Mouse (Mus musculus): Measurements from ENCODE around the gene Jup. TPM values are rescaled to one million over a fixed set of nuclear protein-coding genes. Genes with fewer than 3 reads are reported as not detected.

The Jup gene
- polyA plus RNA-seq, 1 experiment from 2014 or later: 24.3 TPM

DNA sequence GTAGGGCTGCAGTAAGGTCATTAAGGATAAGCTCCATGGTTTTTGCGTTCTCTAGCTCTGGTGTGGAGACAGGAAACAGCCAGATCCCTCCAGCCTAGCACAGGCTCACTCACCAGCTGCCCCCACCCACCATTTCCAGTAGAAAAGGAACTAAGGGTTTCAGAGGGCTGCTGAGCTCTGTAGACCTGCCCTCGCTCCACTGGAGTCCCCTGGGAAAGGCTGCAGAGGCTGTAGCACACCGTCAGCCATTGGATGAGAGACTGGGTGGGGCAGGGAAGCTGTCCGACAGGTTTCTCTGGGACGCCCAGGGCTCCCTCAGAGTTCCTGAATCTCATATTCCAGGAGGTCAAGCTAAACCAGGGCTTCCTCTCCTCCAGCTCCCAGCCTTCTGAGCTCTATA, 11.0 kb downstream of the Jup start:
- Histone ChIP-seq H3K4me2 (no peak overlapping the region), H3K4me1 (peaks cover 47% of the 10 kb centered on the region), H3K4me3 (no peak overlapping the region), H3K27me3 (replicated peaks) (no peaks in the 10 kb centered on the region), H3K27ac (no peak overlapping the region), H3K36me3 (peaks cover 33% of the 10 kb centered on the region), H3K9me3 (replicated peaks) (no peaks in the 10 kb centered on the region), H3K9ac (no peak overlapping the region)
- 43% methylated on average over 5 of the region's 5 CpGs for WGBS (ENCODE audit: insufficient replicate concordance)
- no peak for ATAC-seq

DNA sequence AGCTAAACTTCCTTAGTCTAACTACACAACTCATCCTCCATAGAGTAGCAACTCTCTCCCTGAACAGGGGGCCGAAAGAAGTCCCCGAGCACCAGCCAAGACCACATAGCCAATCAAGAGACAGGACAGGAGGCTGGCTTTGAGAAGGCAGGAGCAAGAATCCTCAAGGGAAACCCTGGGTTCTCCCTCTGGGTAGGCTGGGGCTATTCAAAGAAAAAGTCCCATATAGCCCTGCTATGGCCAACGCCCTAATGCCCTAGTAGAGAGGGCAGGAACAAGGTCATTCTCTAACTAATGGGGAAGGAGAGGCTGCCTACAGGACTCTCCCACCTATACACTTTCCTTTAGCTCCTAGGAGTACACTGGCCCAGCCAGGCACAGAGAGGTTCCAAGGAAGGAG, 12.5 kb downstream of the Jup start:
- Histone ChIP-seq H3K36me3 (peaks cover 45% of the 10 kb centered on the region), H3K27ac (no peak overlapping the region), H3K27me3 (replicated peaks) (no peaks in the 10 kb centered on the region), H3K4me1 (peaks cover 33% of the 10 kb centered on the region), H3K9ac (no peak overlapping the region), H3K4me3 (no peak overlapping the region), H3K4me2 (no peak overlapping the region), H3K9me3 (replicated peaks) (no peaks in the 10 kb centered on the region)
- ATAC-seq: no peak
- 66% methylated on average over 3 of the region's 3 CpGs for WGBS (ENCODE audit: insufficient replicate concordance)

DNA sequence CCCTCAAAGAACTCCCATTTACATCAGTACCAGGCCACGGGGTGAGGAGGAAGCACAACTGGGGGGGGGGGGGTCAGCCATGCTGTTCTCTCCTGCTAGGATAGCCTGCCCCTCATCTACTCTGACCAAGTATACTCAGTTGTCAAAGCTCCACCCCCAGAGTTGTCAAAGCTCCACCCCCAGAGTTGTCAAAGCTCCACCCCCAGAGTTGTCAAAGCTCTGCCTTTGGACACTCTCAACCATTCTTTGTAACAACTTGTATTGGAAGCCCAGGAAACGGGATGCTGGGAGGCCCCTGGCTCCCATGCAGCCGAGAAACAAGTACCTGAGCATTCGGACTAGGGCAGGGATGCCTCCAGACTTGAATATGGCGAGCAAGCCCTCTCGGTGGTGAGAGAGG, 14.9 kb downstream of the Jup start:
- Histone ChIP-seq H3K27me3 (replicated peaks) (no peaks in the 10 kb centered on the region), H3K27ac (no peak overlapping the region), H3K36me3 (peaks cover 65% of the 10 kb centered on the region), H3K4me1 (peaks cover 13% of the 10 kb centered on the region), H3K9me3 (replicated peaks) (no peaks in the 10 kb centered on the region), H3K4me2 (no peak overlapping the region), H3K4me3 (no peak overlapping the region), H3K9ac (no peak overlapping the region)
- ATAC-seq: no peak
- 75% methylated on average over 6 of the region's 6 CpGs for WGBS (ENCODE audit: insufficient replicate concordance)

DNA sequence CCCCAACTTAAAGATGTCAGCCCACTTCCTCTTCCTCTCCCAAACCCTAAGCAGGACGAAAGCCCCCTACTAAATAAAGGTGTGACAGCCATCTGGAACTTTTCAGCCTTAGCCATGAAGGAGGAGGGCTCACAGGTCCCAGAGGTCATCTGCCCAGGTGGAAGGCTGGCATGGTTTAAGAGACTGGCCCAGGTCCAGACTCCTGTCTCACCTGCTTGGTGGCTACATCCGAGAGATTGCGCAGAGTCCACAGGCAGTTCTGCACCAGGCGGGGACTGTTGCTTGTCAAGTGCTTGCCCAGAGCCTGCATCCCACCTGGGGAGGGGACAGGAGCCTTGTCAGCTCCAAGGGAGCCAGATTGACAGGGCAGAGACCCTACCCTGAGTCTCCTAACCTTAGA, 18.3 kb downstream of the Jup start:
- no peak for ATAC-seq
- Histone ChIP-seq H3K36me3 (peaks cover 72% of the 10 kb centered on the region), H3K4me3 (no peak overlapping the region), H3K9me3 (replicated peaks) (no peaks in the 10 kb centered on the region), H3K27me3 (replicated peaks) (no peaks in the 10 kb centered on the region), H3K4me2 (no peak overlapping the region), H3K4me1 (no peaks in the 10 kb centered on the region), H3K9ac (no peak overlapping the region), H3K27ac (no peak overlapping the region)
- WGBS (ENCODE audit: insufficient replicate concordance): 73% methylated on average over 4 of the region's 4 CpGs

DNA sequence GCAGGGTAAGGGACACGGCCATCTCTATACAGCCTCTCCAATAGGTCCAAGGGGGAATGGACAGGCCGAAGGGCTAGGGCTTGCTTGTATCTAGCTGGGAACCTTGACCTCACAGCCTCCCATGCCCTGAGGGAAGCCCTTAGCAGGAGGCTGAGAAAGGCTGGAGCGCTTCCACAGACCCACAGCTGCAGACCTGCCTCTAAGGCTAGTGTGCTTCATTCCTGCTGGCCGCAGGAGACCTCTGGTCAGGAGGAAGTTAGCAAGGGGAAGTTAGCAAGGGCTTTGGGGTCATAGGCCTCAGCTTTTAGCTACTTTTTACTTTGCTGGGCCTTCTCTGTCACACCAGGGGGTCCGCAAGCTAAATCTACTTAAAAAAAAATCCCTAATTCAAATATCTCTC, 19.1 kb downstream of the Jup start:
- no peaks in the 10 kb centered on the region for H3K9me3 ChIP-seq (replicated peaks)
- H3K36me3 ChIP-seq: peaks cover 78% of the 10 kb centered on the region
- no peak overlapping the region for H3K27ac ChIP-seq
- WGBS (ENCODE audit: insufficient replicate concordance): 63% methylated on average over 5 of the region's 5 CpGs
- no peaks in the 10 kb centered on the region for H3K27me3 ChIP-seq (replicated peaks)
- H3K4me3 ChIP-seq: no peak overlapping the region
- no peak overlapping the region for H3K4me2 ChIP-seq
- H3K4me1 ChIP-seq: no peaks in the 10 kb centered on the region
- ATAC-seq: no peak
- no peak overlapping the region for H3K9ac ChIP-seq

DNA sequence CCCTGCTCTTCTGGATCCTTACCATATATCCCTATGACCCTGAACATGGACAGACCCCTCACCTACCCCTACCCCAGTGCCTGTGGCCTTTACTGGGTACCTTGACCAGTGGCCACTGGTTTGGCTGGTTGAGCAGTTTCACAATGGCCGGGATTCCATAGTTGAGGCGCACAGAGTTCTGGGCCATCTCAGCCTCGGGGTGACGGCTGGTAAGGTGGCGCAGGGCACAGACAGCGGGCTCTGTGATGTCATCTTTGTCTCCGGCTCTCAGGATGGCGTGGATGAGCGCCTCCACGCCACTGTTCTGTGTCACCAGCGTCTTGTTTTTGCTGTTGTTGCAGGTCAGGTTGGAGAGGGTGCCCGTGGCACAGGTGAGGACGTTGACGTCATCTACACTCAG, 19.6 kb downstream of the Jup start:
- 83% methylated on average over 14 of the region's 14 CpGs for WGBS (ENCODE audit: insufficient replicate concordance)
- peaks cover 77% of the 10 kb centered on the region for H3K36me3 ChIP-seq
- no peak for ATAC-seq

DNA sequence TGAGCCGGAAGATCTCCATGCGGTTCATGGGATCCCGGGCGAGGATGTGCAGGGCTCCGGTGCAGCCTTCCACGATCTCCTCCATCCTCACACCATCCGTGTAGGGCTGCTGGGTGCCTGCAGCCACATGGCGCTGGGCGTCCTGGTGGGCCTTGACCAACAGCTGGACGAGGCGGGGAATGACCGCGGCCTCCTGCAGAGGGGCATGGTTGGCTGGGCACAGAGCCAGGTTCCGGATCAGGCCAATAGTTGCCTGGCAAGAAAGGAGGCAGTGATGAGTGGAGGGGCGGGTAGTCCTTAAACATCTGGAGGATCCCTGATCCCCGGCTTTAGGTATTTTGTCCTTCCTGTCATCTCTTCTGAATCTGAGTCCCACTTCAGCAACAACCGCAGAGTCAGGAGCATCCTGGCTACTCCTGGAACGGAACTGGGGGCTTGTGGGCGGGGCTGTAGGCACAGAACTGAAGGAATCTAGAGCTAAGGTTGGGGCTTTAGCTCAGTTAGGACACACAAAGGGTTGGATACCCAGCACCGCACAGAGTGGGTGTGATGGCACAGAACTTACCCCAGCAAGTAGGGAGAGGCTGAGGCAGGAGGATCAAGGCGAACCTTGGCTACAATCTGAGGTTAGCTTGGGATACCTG, 20.7 kb downstream of the Jup start:
- Histone ChIP-seq H3K36me3 (peaks cover 78% of the 10 kb centered on the region), H3K4me3 (no peak overlapping the region), H3K4me1 (no peaks in the 10 kb centered on the region), H3K27ac (no peak overlapping the region), H3K9ac (no peak overlapping the region), H3K9me3 (replicated peaks) (no peaks in the 10 kb centered on the region), H3K4me2 (no peak overlapping the region), H3K27me3 (replicated peaks) (no peaks in the 10 kb centered on the region)
- WGBS (ENCODE audit: insufficient replicate concordance): 80% methylated on average over 21 of the region's 21 CpGs
- ATAC-seq: no peak

More for the DNA sequence above, 19.6 kb downstream of the Jup start:
- no peaks in the 10 kb centered on the region for H3K27me3 ChIP-seq (replicated peaks)
- no peaks in the 10 kb centered on the region for H3K4me1 ChIP-seq
- H3K9me3 ChIP-seq (replicated peaks): no peaks in the 10 kb centered on the region
- no peak overlapping the region for H3K27ac ChIP-seq
- no peak overlapping the region for H3K4me2 ChIP-seq
- no peak overlapping the region for H3K9ac ChIP-seq
- no peak overlapping the region for H3K4me3 ChIP-seq

DNA sequence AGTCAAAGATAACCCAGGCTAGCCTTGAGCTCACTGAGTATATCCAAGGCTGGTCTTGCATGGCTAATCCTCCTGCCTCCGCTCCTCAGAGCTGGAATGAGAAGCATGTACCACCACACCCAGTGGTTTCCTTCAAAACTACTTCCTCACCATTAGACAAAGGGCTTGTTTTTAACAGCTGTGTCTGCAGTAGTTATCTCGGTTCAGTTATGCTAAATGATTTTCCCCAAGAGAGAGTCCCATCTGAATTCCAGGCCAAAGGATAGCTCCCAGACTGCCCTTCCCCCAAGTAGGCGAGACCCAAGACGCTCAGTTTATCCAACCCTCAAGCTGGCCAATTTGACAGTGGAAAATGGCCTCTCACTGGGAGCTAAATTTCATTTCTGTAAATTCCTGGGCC, 21.6 kb downstream of the Jup start:
- Histone ChIP-seq H3K4me3 (no peak overlapping the region), H3K27me3 (replicated peaks) (no peaks in the 10 kb centered on the region), H3K9ac (no peak overlapping the region), H3K9me3 (replicated peaks) (no peaks in the 10 kb centered on the region), H3K4me2 (no peak overlapping the region), H3K27ac (no peak overlapping the region), H3K36me3 (peaks cover 82% of the 10 kb centered on the region), H3K4me1 (no peaks in the 10 kb centered on the region)
- 73% methylated on average over 4 of the region's 4 CpGs for WGBS (ENCODE audit: insufficient replicate concordance)
- no peak for ATAC-seq

DNA sequence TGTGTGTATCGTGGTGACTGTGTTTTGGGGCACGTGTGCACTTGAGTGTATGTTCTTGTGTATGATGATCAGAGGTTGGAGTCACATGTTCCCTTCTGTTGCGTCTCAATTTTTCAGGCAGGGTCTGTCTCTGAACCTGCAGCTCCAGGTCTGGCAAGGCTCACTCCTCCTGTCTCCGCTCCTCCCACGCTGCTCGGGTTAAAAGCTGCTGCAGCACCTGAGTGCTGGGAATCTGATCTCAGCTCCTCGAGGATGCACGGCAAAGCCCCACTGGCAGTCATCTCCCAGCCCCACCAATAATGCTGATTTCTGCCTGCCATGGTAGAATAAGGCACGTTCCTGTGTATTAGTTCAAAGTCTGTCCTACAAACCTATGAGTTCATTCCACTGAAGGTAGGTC, 22.4 kb downstream of the Jup start:
- Histone ChIP-seq H3K27me3 (replicated peaks) (no peaks in the 10 kb centered on the region), H3K4me3 (no peak overlapping the region), H3K9ac (no peak overlapping the region), H3K9me3 (replicated peaks) (no peaks in the 10 kb centered on the region), H3K36me3 (peaks cover 78% of the 10 kb centered on the region), H3K27ac (no peak overlapping the region), H3K4me1 (no peaks in the 10 kb centered on the region), H3K4me2 (no peak overlapping the region)
- WGBS (ENCODE audit: insufficient replicate concordance): 73% methylated on average over 9 of the region's 9 CpGs
- no peak for ATAC-seq

DNA sequence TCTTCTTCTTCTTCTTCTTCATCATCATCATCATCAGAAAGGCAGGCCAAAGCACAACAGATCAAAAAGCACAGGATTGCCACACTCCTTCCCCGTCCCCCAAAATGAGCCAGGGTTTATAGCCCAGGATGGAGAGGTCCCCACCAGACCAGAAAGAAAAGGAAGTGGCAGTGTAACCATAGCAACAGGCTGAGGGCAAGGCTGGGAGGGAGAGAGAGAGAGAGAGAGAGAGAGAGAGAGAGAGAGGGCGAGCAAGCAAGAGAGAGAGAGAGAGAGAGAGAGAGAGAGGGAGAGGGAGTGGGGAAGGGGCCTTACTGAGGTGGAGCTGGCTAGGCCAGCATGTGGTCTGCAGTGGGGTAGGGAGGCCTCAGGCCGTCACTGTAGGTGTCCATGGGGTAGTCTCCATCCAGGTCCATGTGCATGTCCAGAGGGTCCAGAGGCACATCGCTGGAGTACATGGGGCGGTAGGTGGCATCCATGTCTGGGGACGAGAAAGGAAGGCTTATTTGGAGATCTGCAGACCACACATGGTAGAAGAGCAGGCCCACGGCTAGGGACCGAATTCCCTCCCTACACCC, 25.5 kb downstream of the Jup start:
- H3K4me3 ChIP-seq: no peak overlapping the region
- no peak overlapping the region for H3K27ac ChIP-seq
- H3K9ac ChIP-seq: no peak overlapping the region
- H3K27me3 ChIP-seq (replicated peaks): no peaks in the 10 kb centered on the region
- no peak for ATAC-seq
- H3K4me2 ChIP-seq: no peak overlapping the region
- WGBS (ENCODE audit: insufficient replicate concordance): 63% methylated on average over 8 of the region's 8 CpGs
- peaks cover 3% of the 10 kb centered on the region; the same call in 1 of the 2 replicates for H3K4me1 ChIP-seq
- peaks cover 51% of the 10 kb centered on the region for H3K36me3 ChIP-seq
- no peaks in the 10 kb centered on the region for H3K9me3 ChIP-seq (replicated peaks)

DNA sequence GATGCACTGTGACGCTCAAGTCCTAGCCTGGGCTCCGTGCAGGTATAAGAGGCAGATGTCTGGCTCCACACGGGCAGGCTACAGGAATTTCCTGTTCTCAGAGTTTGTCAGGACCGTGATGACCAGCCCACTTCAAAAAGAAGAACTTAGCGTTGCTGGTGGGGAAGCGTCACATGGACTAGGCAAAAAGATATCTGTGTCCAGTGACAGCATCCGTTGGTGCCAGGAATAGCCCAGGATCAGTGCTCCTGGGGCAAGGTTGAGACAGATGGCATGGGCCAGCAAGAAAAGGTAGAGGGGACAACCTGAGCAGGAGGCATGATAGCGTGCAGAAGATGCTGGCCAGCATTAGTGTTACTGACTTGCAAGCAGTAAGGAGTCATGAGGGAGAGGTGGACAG, 27.7 kb downstream of the Jup start:
- Histone ChIP-seq H3K27ac (no peak overlapping the region), H3K4me3 (no peak overlapping the region), H3K4me1 (peaks cover 3% of the 10 kb centered on the region; the same call in 1 of the 2 replicates), H3K4me2 (no peak overlapping the region), H3K9me3 (replicated peaks) (no peaks in the 10 kb centered on the region), H3K36me3 (peaks cover 37% of the 10 kb centered on the region), H3K9ac (no peak overlapping the region), H3K27me3 (replicated peaks) (no peaks in the 10 kb centered on the region)
- no peak for ATAC-seq
- 34% methylated on average over 8 of the region's 8 CpGs for WGBS (ENCODE audit: insufficient replicate concordance)

DNA sequence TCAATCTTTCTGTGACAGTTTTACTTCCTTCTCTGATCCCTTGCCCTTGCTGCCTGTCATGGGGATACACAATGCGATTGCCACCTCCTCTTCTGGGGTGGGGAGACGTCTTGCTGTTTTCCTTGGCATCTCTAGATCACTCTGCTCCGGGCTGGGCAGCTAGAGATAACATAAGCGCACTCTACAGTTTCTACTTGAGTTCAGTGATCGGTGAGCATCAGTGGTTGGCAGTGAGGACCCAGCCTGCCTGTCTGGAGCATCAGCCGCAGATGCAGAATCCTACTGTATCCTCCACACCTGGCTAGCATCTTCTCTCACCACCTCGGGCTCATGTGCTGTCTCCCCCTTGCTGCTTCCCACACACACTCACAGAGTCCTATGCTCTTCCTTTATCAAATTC, 28.4 kb downstream of the Jup start:
- H3K36me3 ChIP-seq: peaks cover 33% of the 10 kb centered on the region
- H3K9me3 ChIP-seq (replicated peaks): no peaks in the 10 kb centered on the region
- no peak for ATAC-seq
- H3K27ac ChIP-seq: no peak overlapping the region
- H3K27me3 ChIP-seq (replicated peaks): no peaks in the 10 kb centered on the region
- 50% methylated on average over 7 of the region's 7 CpGs for WGBS (ENCODE audit: insufficient replicate concordance)
- peaks cover 3% of the 10 kb centered on the region; the same call in 1 of the 2 replicates for H3K4me1 ChIP-seq
- no peak overlapping the region for H3K9ac ChIP-seq
- H3K4me3 ChIP-seq: no peak overlapping the region
- H3K4me2 ChIP-seq: no peak overlapping the region
